Mouse (Mus musculus): Measurements from ENCODE around the gene Dqx1. TPM values are rescaled to one million over a fixed set of nuclear protein-coding genes. Genes with fewer than 3 reads are reported as not detected.

Gene Dqx1
- 0.81 and 0.93 TPM in 2 replicates for polyA plus RNA-seq (2014; fragmentation: Nextera tagmentation; extraction: Ambion mirVana)

GRCm38 (mm10) chr6:83057790-83058189 lies at the start of gene Dqx1:
Dqx1 (plus strand) TSS chr6:83057844.
- H3K9ac ChIP-seq (ENCODE audit: low read depth, low read length) = no peak within 1 kb of the TSS
- H3K4me2 ChIP-seq (replicated peaks; ENCODE audit: low read depth, low read length) = no peak within 1 kb of the TSS
- H3K9me3 ChIP-seq (ENCODE audit: control insufficient read depth, low read length) = no peaks in the 10 kb centered on the region
- 59% methylated on average over 3 of the region's 3 CpGs for WGBS
- peaks cover 10% of the 10 kb centered on the region for H3K27me3 ChIP-seq (ENCODE audit: control insufficient read depth, insufficient read depth, low read length)
- H3K4me1 ChIP-seq (replicated peaks; ENCODE audit: control insufficient read depth, insufficient read depth, low read length) = peaks cover 11% of the 10 kb centered on the region; the same call in 1 of the 2 replicates
- H3K36me3 ChIP-seq (ENCODE audit: control insufficient read depth, insufficient read depth, low read length) = no peaks in the 10 kb centered on the region
- no peak within 1 kb of the TSS for H3K4me3 ChIP-seq (ENCODE audit: low read depth, low read length)
- ATAC-seq (ENCODE audit: low FRiP score) (no peak), DNase-seq (ENCODE audit: low spot score) (no peak)
- no peak within 1 kb of the TSS for H3K27ac ChIP-seq (ENCODE audit: low read depth, low read length)

- Histone ChIP-seq H3K9me3 (ENCODE audit: control insufficient read depth, low read length) (no peaks in the 10 kb centered on the region), H3K9ac (ENCODE audit: low read depth, low read length) (no peak overlapping the region), H3K27ac (ENCODE audit: low read depth, low read length) (no peak overlapping the region), H3K4me2 (replicated peaks; ENCODE audit: low read depth, low read length) (no peak overlapping the region), H3K27me3 (ENCODE audit: control insufficient read depth, insufficient read depth, low read length) (no peaks in the 10 kb centered on the region), H3K4me3 (ENCODE audit: low read depth, low read length) (no peak overlapping the region), H3K4me1 (replicated peaks; ENCODE audit: control insufficient read depth, insufficient read depth, low read length) (no peaks in the 10 kb centered on the region), H3K36me3 (ENCODE audit: control insufficient read depth, insufficient read depth, low read length) (no peaks in the 10 kb centered on the region)
- DNase-seq (ENCODE audit: low spot score) = no peak
- ATAC-seq (ENCODE audit: low FRiP score) = no peak
- WGBS = 59% methylated on average over 3 of the region's 3 CpGs
These were observed 49.0 kb upstream of the Dqx1 start for GRCm38 (mm10) chr6:83008659-83009058.

GRCm38 (mm10) chr6:83010010-83010409 lies 47.6 kb upstream of the Dqx1 start:
- DNase-seq (ENCODE audit: low spot score) = no peak
- no peaks in the 10 kb centered on the region for H3K27me3 ChIP-seq (ENCODE audit: control insufficient read depth, insufficient read depth, low read length)
- H3K4me1 ChIP-seq (replicated peaks; ENCODE audit: control insufficient read depth, insufficient read depth, low read length) = no peaks in the 10 kb centered on the region
- 78% methylated on average over 7 of the region's 7 CpGs for WGBS
- no peak overlapping the region for H3K4me2 ChIP-seq (replicated peaks; ENCODE audit: low read depth, low read length)
- no peak overlapping the region for H3K27ac ChIP-seq (ENCODE audit: low read depth, low read length)
- H3K36me3 ChIP-seq (ENCODE audit: control insufficient read depth, insufficient read depth, low read length) = no peaks in the 10 kb centered on the region
- H3K9me3 ChIP-seq (ENCODE audit: control insufficient read depth, low read length) = no peaks in the 10 kb centered on the region
- no peak overlapping the region for H3K4me3 ChIP-seq (ENCODE audit: low read depth, low read length)
- ATAC-seq (ENCODE audit: low FRiP score) = no peak
- no peak overlapping the region for H3K9ac ChIP-seq (ENCODE audit: low read depth, low read length)

GRCm38 (mm10) chr6:83011255-83011654 lies 46.4 kb upstream of the Dqx1 start:
- Histone ChIP-seq H3K9me3 (ENCODE audit: control insufficient read depth, low read length) (no peaks in the 10 kb centered on the region), H3K4me3 (ENCODE audit: low read depth, low read length) (no peak overlapping the region), H3K9ac (ENCODE audit: low read depth, low read length) (no peak overlapping the region), H3K4me2 (replicated peaks; ENCODE audit: low read depth, low read length) (no peak overlapping the region), H3K4me1 (replicated peaks; ENCODE audit: control insufficient read depth, insufficient read depth, low read length) (no peaks in the 10 kb centered on the region), H3K36me3 (ENCODE audit: control insufficient read depth, insufficient read depth, low read length) (no peaks in the 10 kb centered on the region), H3K27me3 (ENCODE audit: control insufficient read depth, insufficient read depth, low read length) (no peaks in the 10 kb centered on the region), H3K27ac (ENCODE audit: low read depth, low read length) (no peak overlapping the region)
- ATAC-seq (ENCODE audit: low FRiP score) (no peak), DNase-seq (ENCODE audit: low spot score) (no peak)
- WGBS = 85% methylated on average over 7 of the region's 7 CpGs

GRCm38 (mm10) chr6:83011756-83012155 lies 45.9 kb upstream of the Dqx1 start:
- Histone ChIP-seq H3K4me1 (replicated peaks; ENCODE audit: control insufficient read depth, insufficient read depth, low read length) (no peaks in the 10 kb centered on the region), H3K27me3 (ENCODE audit: control insufficient read depth, insufficient read depth, low read length) (no peaks in the 10 kb centered on the region), H3K36me3 (ENCODE audit: control insufficient read depth, insufficient read depth, low read length) (no peaks in the 10 kb centered on the region), H3K9ac (ENCODE audit: low read depth, low read length) (no peak overlapping the region), H3K9me3 (ENCODE audit: control insufficient read depth, low read length) (no peaks in the 10 kb centered on the region), H3K27ac (ENCODE audit: low read depth, low read length) (no peak overlapping the region), H3K4me2 (replicated peaks; ENCODE audit: low read depth, low read length) (no peak overlapping the region), H3K4me3 (ENCODE audit: low read depth, low read length) (no peak overlapping the region)
- ATAC-seq (ENCODE audit: low FRiP score) = no peak
- DNase-seq (ENCODE audit: low spot score) = no peak
- 83% methylated on average over 6 of the region's 6 CpGs for WGBS

GRCm38 (mm10) chr6:83013444-83013843 lies 44.2 kb upstream of the Dqx1 start:
- H3K4me3 ChIP-seq (ENCODE audit: low read depth, low read length) = no peak overlapping the region
- 81% methylated on average over 5 of the region's 5 CpGs for WGBS
- no peaks in the 10 kb centered on the region for H3K36me3 ChIP-seq (ENCODE audit: control insufficient read depth, insufficient read depth, low read length)
- no peaks in the 10 kb centered on the region for H3K9me3 ChIP-seq (ENCODE audit: control insufficient read depth, low read length)
- no peaks in the 10 kb centered on the region for H3K27me3 ChIP-seq (ENCODE audit: control insufficient read depth, insufficient read depth, low read length)
- DNase-seq (ENCODE audit: low spot score) = no peak
- no peak overlapping the region for H3K9ac ChIP-seq (ENCODE audit: low read depth, low read length)
- no peak overlapping the region for H3K27ac ChIP-seq (ENCODE audit: low read depth, low read length)
- H3K4me2 ChIP-seq (replicated peaks; ENCODE audit: low read depth, low read length) = no peak overlapping the region
- ATAC-seq (ENCODE audit: low FRiP score) = no peak
- no peaks in the 10 kb centered on the region for H3K4me1 ChIP-seq (replicated peaks; ENCODE audit: control insufficient read depth, insufficient read depth, low read length)

GRCm38 (mm10) chr6:83014482-83015466 lies 42.9 kb upstream of the Dqx1 start:
- 76% methylated on average over 12 of the region's 12 CpGs for WGBS
- DNase-seq (ENCODE audit: low spot score) (no peak), ATAC-seq (ENCODE audit: low FRiP score) (no peak)
- no peak overlapping the region for H3K4me2 ChIP-seq (replicated peaks; ENCODE audit: low read depth, low read length)
- no peak overlapping the region for H3K9ac ChIP-seq (ENCODE audit: low read depth, low read length)
- H3K27ac ChIP-seq (ENCODE audit: low read depth, low read length) = no peak overlapping the region
- no peaks in the 10 kb centered on the region for H3K27me3 ChIP-seq (ENCODE audit: control insufficient read depth, insufficient read depth, low read length)
- H3K9me3 ChIP-seq (ENCODE audit: control insufficient read depth, low read length) = no peaks in the 10 kb centered on the region
- H3K4me3 ChIP-seq (ENCODE audit: low read depth, low read length) = no peak overlapping the region
- H3K4me1 ChIP-seq (replicated peaks; ENCODE audit: control insufficient read depth, insufficient read depth, low read length) = no peaks in the 10 kb centered on the region
- no peaks in the 10 kb centered on the region for H3K36me3 ChIP-seq (ENCODE audit: control insufficient read depth, insufficient read depth, low read length)

- WGBS = 94% methylated on average over 2 of the region's 2 CpGs
- H3K9ac ChIP-seq (ENCODE audit: low read depth, low read length) = no peak overlapping the region
- ATAC-seq (ENCODE audit: low FRiP score) (no peak), DNase-seq (ENCODE audit: low spot score) (no peak)
- H3K27me3 ChIP-seq (ENCODE audit: control insufficient read depth, insufficient read depth, low read length) = no peaks in the 10 kb centered on the region
- no peak overlapping the region for H3K4me2 ChIP-seq (replicated peaks; ENCODE audit: low read depth, low read length)
- H3K4me3 ChIP-seq (ENCODE audit: low read depth, low read length) = no peak overlapping the region
- no peaks in the 10 kb centered on the region for H3K36me3 ChIP-seq (ENCODE audit: control insufficient read depth, insufficient read depth, low read length)
- no peak overlapping the region for H3K27ac ChIP-seq (ENCODE audit: low read depth, low read length)
- H3K4me1 ChIP-seq (replicated peaks; ENCODE audit: control insufficient read depth, insufficient read depth, low read length) = no peaks in the 10 kb centered on the region
- no peaks in the 10 kb centered on the region for H3K9me3 ChIP-seq (ENCODE audit: control insufficient read depth, low read length)
These were observed 41.9 kb upstream of the Dqx1 start for GRCm38 (mm10) chr6:83015749-83016148.

- DNase-seq (ENCODE audit: low spot score) = no peak
- Histone ChIP-seq H3K4me3 (ENCODE audit: low read depth, low read length) (no peak overlapping the region), H3K9ac (ENCODE audit: low read depth, low read length) (no peak overlapping the region), H3K9me3 (ENCODE audit: control insufficient read depth, low read length) (no peaks in the 10 kb centered on the region), H3K4me2 (replicated peaks; ENCODE audit: low read depth, low read length) (no peak overlapping the region), H3K4me1 (replicated peaks; ENCODE audit: control insufficient read depth, insufficient read depth, low read length) (no peaks in the 10 kb centered on the region), H3K27ac (ENCODE audit: low read depth, low read length) (no peak overlapping the region), H3K36me3 (ENCODE audit: control insufficient read depth, insufficient read depth, low read length) (no peaks in the 10 kb centered on the region), H3K27me3 (ENCODE audit: control insufficient read depth, insufficient read depth, low read length) (no peaks in the 10 kb centered on the region)
- ATAC-seq (ENCODE audit: low FRiP score) = no peak
- 71% methylated on average over 3 of the region's 3 CpGs for WGBS
These were observed 40.5 kb upstream of the Dqx1 start for GRCm38 (mm10) chr6:83017190-83017589.
